In genomic region chr15:56065872-56066534, GRCm38 (mm10) we compare ENCODE assay signal across 8 mouse cellular contexts.
DNase-seq lines count a peak whose midpoint lies in the region; ATAC-seq and TF ChIP-seq lines count a peak whose summit lies in the region.

No protein-coding gene starts in this region.

- no peak overlapping the region for H3K4me2 ChIP-seq in hindbrain, postnatal 0 days (ENCODE audit: low read depth, low read length)
- no peak overlapping the region for H3K4me2 ChIP-seq in neural tube, embryonic 14.5 days (ENCODE audit: low read depth, low read length)

- WGBS in hindbrain, postnatal 0 days, result 35% methylated on average over 7 of the region's 7 CpGs
- WGBS in neural tube, embryonic 14.5 days, result 34% methylated on average over 7 of the region's 7 CpGs

- H3K9ac ChIP-seq in hindbrain, postnatal 0 days (replicated peaks; ENCODE audit: low read length), result no peak overlapping the region
- H3K9ac ChIP-seq in neural tube, embryonic 14.5 days (replicated peaks; ENCODE audit: low read depth, low read length), result no peak overlapping the region

- ATAC-seq in frontal cortex, adult (ENCODE audit: low TSS enrichment), result peak; percentile 76; the same call in 1 of the 2 replicates
- peak; percentile 80 for ATAC-seq in hindbrain, postnatal 0 days
- ATAC-seq in neural tube, embryonic 14.5 days (ENCODE audit: low read depth), result peak; percentile 85

- no peaks in the 10 kb centered on the region for H3K27me3 ChIP-seq in hindbrain, postnatal 0 days (ENCODE audit: insufficient read depth, low read length)
- no peaks in the 10 kb centered on the region for H3K27me3 ChIP-seq in neural tube, embryonic 14.5 days (ENCODE audit: control insufficient read depth, insufficient read depth, low read length)

- no peaks in the 10 kb centered on the region for H3K9me3 ChIP-seq in hindbrain, postnatal 0 days (ENCODE audit: low read length)
- no peaks in the 10 kb centered on the region for H3K9me3 ChIP-seq in neural tube, embryonic 14.5 days (ENCODE audit: control insufficient read depth, low read length)

- TF ChIP-seq POLR2A in brain, embryonic 14.5 days (IDR thresholded peaks at IDR 0.05; ENCODE audit: borderline replicate concordance, extremely low read depth, insufficient read depth, insufficient read length, poor library complexity, severe bottlenecking), result no peak

- H3K4me1 ChIP-seq in hindbrain, postnatal 0 days (ENCODE audit: insufficient read depth, low read length), result no peaks in the 10 kb centered on the region
- no peaks in the 10 kb centered on the region for H3K4me1 ChIP-seq in neural tube, embryonic 14.5 days (ENCODE audit: control insufficient read depth, insufficient read depth, low read length)

- no peak overlapping the region for H3K27ac ChIP-seq in hindbrain, postnatal 0 days
- no peak overlapping the region for H3K27ac ChIP-seq in neural tube, embryonic 14.5 days (ENCODE audit: low read depth, low read length)

- no peak overlapping the region for H3K4me3 ChIP-seq in hindbrain, postnatal 0 days (ENCODE audit: low read length)
- H3K4me3 ChIP-seq in neural tube, embryonic 14.5 days (ENCODE audit: low read depth, low read length), result no peak overlapping the region

- DNase-seq in frontal cortex, postnatal 36 days (ENCODE audit: low spot score in 2 of 2), result no peak
- peak; percentile 3 for DNase-seq in 3134 (ENCODE audit: extremely low read depth, insufficient read length, low spot score)
- peak; percentile 89 for DNase-seq in brain, embryonic 14.5 days (ENCODE audit: low read depth)
- peak; percentile 91 for DNase-seq in hindbrain, postnatal 0 days (ENCODE audit: low spot score)
- no peak for DNase-seq in cerebellum, postnatal 4 days (ENCODE audit: low spot score in 2 of 2)
- DNase-seq in layer of hippocampus, adult 8-10 months (ENCODE audit: low spot score in 2 of 2), result no peak

- peak; percentile 50; the same call in 1 of the 2 replicates for TF ChIP-seq CTCF in brain, embryonic 14.5 days (IDR thresholded peaks at IDR 0.05; ENCODE audit: borderline replicate concordance, extremely low read depth, insufficient read depth, insufficient read length)
- TF ChIP-seq CTCF in hindbrain, postnatal 0 days (IDR thresholded peaks at IDR 0.05; ENCODE audit: low read depth), result peak; percentile 75

- no peaks in the 10 kb centered on the region for H3K36me3 ChIP-seq in hindbrain, postnatal 0 days (ENCODE audit: insufficient read depth, low read length)
- H3K36me3 ChIP-seq in neural tube, embryonic 14.5 days (ENCODE audit: control insufficient read depth, insufficient read depth, low read length), result no peaks in the 10 kb centered on the region

Comparison
In these comparisons a context has a peak if more than half of its experiments do, and no peak if none do; other contexts are left out.
1. DNase-seq: peak in 3134 (single experiment), brain, embryonic 14.5 days (single experiment) and hindbrain, postnatal 0 days (single experiment); none in frontal cortex, postnatal 36 days (0 of 2), cerebellum, postnatal 4 days (0 of 2) and layer of hippocampus, adult 8-10 months (0 of 2).
2. Peak in every context shown above with its lines, with median percentiles within 50 percentile points of each other: ATAC-seq.